Mouse (Mus musculus): Measurements from ENCODE around the gene Lrcol1. TPM values are rescaled to one million over a fixed set of nuclear protein-coding genes. Genes with fewer than 3 reads are reported as not detected.

Gene Lrcol1
- polyA plus RNA-seq, 1 experiment from 2014 or later = 2.8 TPM

- Histone ChIP-seq H3K27ac (no peak overlapping the region), H3K27me3 (no peaks in the 10 kb centered on the region), H3K9me3 (no peaks in the 10 kb centered on the region), H3K4me3 (no peak overlapping the region), H3K4me2 (no peak overlapping the region), H3K4me1 (peaks cover 4% of the 10 kb centered on the region; the same call in 1 of the 2 replicates), H3K36me3 (no peaks in the 10 kb centered on the region), H3K9ac (no peak overlapping the region)
- WGBS = 73% methylated on average over 6 of the region's 6 CpGs
- no peak for ATAC-seq (ENCODE audit: borderline replicate concordance, extremely low read depth, low FRiP score, low TSS enrichment)
Observed at GRCm38 (mm10) chr5:110361465-110361864, 16.9 kb downstream of the Lrcol1 start.

GRCm38 (mm10) chr5:110362813-110363178, 18.3 kb downstream of the Lrcol1 start:
- peak overlapping the region; percentile 57 for H3K9ac ChIP-seq
- no peak overlapping the region for H3K27ac ChIP-seq
- under 1% methylated on average over 28 of the region's 28 CpGs for WGBS

GRCm38 (mm10) chr5:110363179-110363821, 18.8 kb downstream of the Lrcol1 start:
- peak overlapping the region; percentile 57 for H3K9ac ChIP-seq
- peak; percentile 79 for ATAC-seq (ENCODE audit: borderline replicate concordance, extremely low read depth, low FRiP score, low TSS enrichment)
- H3K4me2 ChIP-seq = peak overlapping the region; percentile 94
- 3% methylated on average over 66 of the region's 72 CpGs for WGBS
- no peaks in the 10 kb centered on the region for H3K27me3 ChIP-seq
- peak overlapping the region; percentile 54 for H3K4me3 ChIP-seq
- peak overlapping the region; percentile 29; the same call in 1 of the 2 replicates for H3K27ac ChIP-seq
- H3K9me3 ChIP-seq = no peaks in the 10 kb centered on the region
- H3K36me3 ChIP-seq = peaks cover 3% of the 10 kb centered on the region; the same call in 1 of the 2 replicates
- peaks cover 4% of the 10 kb centered on the region; the same call in 1 of the 2 replicates for H3K4me1 ChIP-seq

More at GRCm38 (mm10) chr5:110362813-110363178, 18.3 kb downstream of the Lrcol1 start:
- Histone ChIP-seq H3K4me1 (peaks cover 4% of the 10 kb centered on the region; the same call in 1 of the 2 replicates), H3K27me3 (no peaks in the 10 kb centered on the region), H3K36me3 (peaks cover 3% of the 10 kb centered on the region; the same call in 1 of the 2 replicates), H3K4me3 (peak overlapping the region; percentile 54), H3K4me2 (peak overlapping the region; percentile 94), H3K9me3 (no peaks in the 10 kb centered on the region)
- no peak for ATAC-seq (ENCODE audit: borderline replicate concordance, extremely low read depth, low FRiP score, low TSS enrichment)

GRCm38 (mm10) chr5:110363822-110364545, 19.5 kb downstream of the Lrcol1 start:
- Histone ChIP-seq H3K36me3 (peaks cover 3% of the 10 kb centered on the region; the same call in 1 of the 2 replicates), H3K27me3 (no peaks in the 10 kb centered on the region), H3K4me2 (peak overlapping the region; percentile 94), H3K4me1 (peaks cover 4% of the 10 kb centered on the region; the same call in 1 of the 2 replicates), H3K4me3 (peak overlapping the region; percentile 54), H3K9ac (0 out of 2 replicates have a peak overlapping the region, but pooled peaks have one; percentile 57), H3K27ac (peak overlapping the region; percentile 29; the same call in 1 of the 2 replicates), H3K9me3 (no peaks in the 10 kb centered on the region)
- WGBS = 38% methylated on average over 11 of the region's 11 CpGs
- no peak for ATAC-seq (ENCODE audit: borderline replicate concordance, extremely low read depth, low FRiP score, low TSS enrichment)

- H3K4me2 ChIP-seq = no peak overlapping the region
- H3K9ac ChIP-seq = no peak overlapping the region
- H3K36me3 ChIP-seq = peaks cover 6% of the 10 kb centered on the region
- H3K4me3 ChIP-seq = no peak overlapping the region
- H3K4me1 ChIP-seq = no peaks in the 10 kb centered on the region
- no peak; the same call in 1 of the 2 replicates for ATAC-seq (ENCODE audit: borderline replicate concordance, extremely low read depth, low FRiP score, low TSS enrichment)
- 47% methylated on average over 8 of the region's 8 CpGs for WGBS
- no peaks in the 10 kb centered on the region for H3K27me3 ChIP-seq
- no peaks in the 10 kb centered on the region for H3K9me3 ChIP-seq
- no peak overlapping the region for H3K27ac ChIP-seq
Observed at GRCm38 (mm10) chr5:110376802-110377433, 32.4 kb downstream of the Lrcol1 start.

- Histone ChIP-seq H3K4me2 (no peak overlapping the region), H3K27ac (no peak overlapping the region), H3K4me3 (no peak overlapping the region), H3K9ac (no peak overlapping the region), H3K36me3 (peaks cover 6% of the 10 kb centered on the region), H3K27me3 (no peaks in the 10 kb centered on the region), H3K4me1 (no peaks in the 10 kb centered on the region), H3K9me3 (no peaks in the 10 kb centered on the region)
- WGBS = 42% methylated on average over 20 of the region's 20 CpGs
- no peak; the same call in 1 of the 2 replicates for ATAC-seq (ENCODE audit: borderline replicate concordance, extremely low read depth, low FRiP score, low TSS enrichment)
Observed at GRCm38 (mm10) chr5:110378181-110378583, 33.7 kb downstream of the Lrcol1 start.

- Histone ChIP-seq H3K27me3 (no peaks in the 10 kb centered on the region), H3K9ac (no peak overlapping the region), H3K36me3 (peaks cover 6% of the 10 kb centered on the region), H3K4me1 (no peaks in the 10 kb centered on the region), H3K4me2 (no peak overlapping the region), H3K4me3 (no peak overlapping the region), H3K9me3 (no peaks in the 10 kb centered on the region), H3K27ac (no peak overlapping the region)
- WGBS = 85% methylated on average over 15 of the region's 15 CpGs
- ATAC-seq (ENCODE audit: borderline replicate concordance, extremely low read depth, low FRiP score, low TSS enrichment) = no peak
Observed at GRCm38 (mm10) chr5:110379086-110379485, 34.6 kb downstream of the Lrcol1 start.

GRCm38 (mm10) chr5:110379823-110380222, 35.3 kb downstream of the Lrcol1 start:
- Histone ChIP-seq H3K27me3 (no peaks in the 10 kb centered on the region), H3K4me1 (no peaks in the 10 kb centered on the region), H3K27ac (no peak overlapping the region), H3K9me3 (no peaks in the 10 kb centered on the region), H3K36me3 (peaks cover 6% of the 10 kb centered on the region), H3K4me2 (no peak overlapping the region), H3K4me3 (no peak overlapping the region), H3K9ac (no peak overlapping the region)
- WGBS = 82% methylated on average over 4 of the region's 4 CpGs
- ATAC-seq (ENCODE audit: borderline replicate concordance, extremely low read depth, low FRiP score, low TSS enrichment) = no peak

- peaks cover 17% of the 10 kb centered on the region for H3K4me1 ChIP-seq
- no peaks in the 10 kb centered on the region for H3K9me3 ChIP-seq
- 84% methylated on average over 6 of the region's 6 CpGs for WGBS
- no peak overlapping the region for H3K27ac ChIP-seq
- H3K4me3 ChIP-seq = no peak overlapping the region
- no peaks in the 10 kb centered on the region for H3K36me3 ChIP-seq
- no peak for ATAC-seq (ENCODE audit: borderline replicate concordance, extremely low read depth, low FRiP score, low TSS enrichment)
- H3K27me3 ChIP-seq = peaks cover 8% of the 10 kb centered on the region; the same call in 1 of the 2 replicates
- no peak overlapping the region for H3K9ac ChIP-seq
- no peak overlapping the region for H3K4me2 ChIP-seq
Observed at GRCm38 (mm10) chr5:110384491-110384890, 40.0 kb downstream of the Lrcol1 start.

- H3K36me3 ChIP-seq = no peaks in the 10 kb centered on the region
- H3K4me3 ChIP-seq = no peak overlapping the region
- no peaks in the 10 kb centered on the region for H3K9me3 ChIP-seq
- peaks cover 8% of the 10 kb centered on the region; the same call in 1 of the 2 replicates for H3K27me3 ChIP-seq
- ATAC-seq (ENCODE audit: borderline replicate concordance, extremely low read depth, low FRiP score, low TSS enrichment) = no peak
- no peak overlapping the region for H3K9ac ChIP-seq
- H3K4me2 ChIP-seq = peak overlapping the region; percentile 71; the same call in 1 of the 2 replicates
- 38% methylated on average over 4 of the region's 4 CpGs for WGBS
- no peak overlapping the region for H3K27ac ChIP-seq
- peaks cover 17% of the 10 kb centered on the region for H3K4me1 ChIP-seq
Observed at GRCm38 (mm10) chr5:110385263-110385662, 40.7 kb downstream of the Lrcol1 start.

GRCm38 (mm10) chr5:110386371-110387330, 42.1 kb downstream of the Lrcol1 start:
- peak; percentile 78; the same call in 1 of the 2 replicates for ATAC-seq (ENCODE audit: borderline replicate concordance, extremely low read depth, low FRiP score, low TSS enrichment)
- Histone ChIP-seq H3K4me1 (peaks cover 17% of the 10 kb centered on the region), H3K9ac (peak overlapping the region; percentile 37), H3K4me3 (peak overlapping the region; percentile 50), H3K9me3 (no peaks in the 10 kb centered on the region), H3K36me3 (no peaks in the 10 kb centered on the region), H3K27me3 (peaks cover 8% of the 10 kb centered on the region; the same call in 1 of the 2 replicates), H3K27ac (no peak overlapping the region), H3K4me2 (peak overlapping the region; percentile 71)
- under 1% methylated on average over 79 of the region's 90 CpGs for WGBS
